Mouse (Mus musculus) spleen, adult 12 weeks (tissue): ENCODE results near the gene Inpp5e.

Experiments
- DNase-seq: peaks from one replicate; pipeline ENCODE4 v3.0.0; 2022; ENCODE audit warnings: low spot score

Inpp5e gene

DNA sequence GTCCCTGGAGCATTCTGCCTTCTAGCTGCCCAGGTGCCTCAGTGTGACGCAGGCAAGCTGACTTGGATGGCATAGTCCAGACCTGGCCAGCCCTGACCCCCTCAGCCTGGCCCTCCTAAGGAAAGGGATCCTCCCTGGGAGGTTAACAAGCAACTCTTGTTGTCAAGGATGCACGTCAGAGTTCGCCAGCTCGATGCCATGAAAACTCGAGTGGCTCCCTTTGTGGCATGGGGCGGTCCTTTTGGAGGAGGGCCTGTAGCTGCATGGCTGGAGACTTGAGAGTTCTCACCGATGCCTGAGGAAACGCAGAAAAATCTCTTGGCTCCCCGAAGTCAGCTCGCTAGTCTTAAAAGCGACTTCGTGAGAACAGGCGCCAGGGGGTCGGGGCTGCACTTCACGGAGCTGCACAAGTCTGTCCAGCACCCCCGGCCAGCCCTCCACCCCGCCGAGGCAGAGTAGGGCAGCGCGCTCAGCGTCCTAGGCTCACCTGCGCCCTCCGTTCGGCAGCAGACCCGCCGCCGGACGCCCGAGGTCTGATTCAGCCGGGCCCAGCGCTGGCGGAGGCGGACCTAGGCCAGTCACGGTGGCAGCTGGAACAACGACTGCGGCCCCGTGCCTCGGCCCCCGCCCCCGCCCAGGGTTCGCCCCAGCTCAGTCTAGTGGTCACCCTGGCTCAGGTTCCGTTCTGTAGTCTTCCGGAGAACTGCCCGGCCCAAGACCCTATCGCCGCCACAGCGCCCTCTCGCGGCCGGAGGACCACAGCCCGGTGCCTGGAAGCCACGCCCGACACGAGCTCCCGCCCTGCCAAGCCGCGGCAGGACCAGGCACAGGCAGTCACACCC is at the start of gene Inpp5e:
TSS of gene Inpp5e (minus strand) at position 689 of the 842 bp plus-strand sequence.
- DNase-seq, result peak; percentile 98

DNA sequence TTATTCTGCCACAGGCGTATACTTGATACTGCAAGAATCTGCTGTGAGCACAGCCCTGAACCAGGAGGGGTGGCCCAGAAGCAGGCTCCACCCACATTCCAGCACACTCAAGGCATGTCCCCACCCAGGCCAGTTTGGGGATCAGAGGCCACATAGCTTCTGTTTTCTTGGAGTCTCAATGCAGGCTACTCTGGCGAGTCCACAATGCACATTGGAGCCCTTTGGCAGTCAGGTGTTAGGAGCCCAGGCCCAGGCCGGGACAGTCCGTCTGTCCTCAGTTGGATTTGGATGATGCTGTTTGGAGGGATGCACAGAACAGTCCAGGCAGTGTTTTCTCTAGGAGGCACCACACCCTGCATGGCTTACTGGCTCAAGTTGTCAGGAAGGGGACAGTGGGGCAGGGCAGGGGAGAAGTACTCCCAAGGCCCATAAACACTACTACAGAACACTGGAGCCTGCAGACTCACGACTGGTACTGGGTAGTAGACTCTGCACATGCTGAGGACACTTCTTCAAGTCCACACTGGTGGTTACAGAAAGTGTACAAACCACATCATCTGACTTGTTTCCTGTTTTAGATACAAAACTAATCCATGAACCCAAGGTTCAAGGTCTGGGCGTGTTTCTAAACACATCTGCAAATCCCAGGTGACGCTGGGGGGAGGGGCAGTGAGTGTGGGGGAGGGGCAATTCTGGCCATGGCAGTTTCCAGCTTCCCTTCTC is 49.6 kb upstream of the Inpp5e start:
- DNase-seq, result no peak

DNA sequence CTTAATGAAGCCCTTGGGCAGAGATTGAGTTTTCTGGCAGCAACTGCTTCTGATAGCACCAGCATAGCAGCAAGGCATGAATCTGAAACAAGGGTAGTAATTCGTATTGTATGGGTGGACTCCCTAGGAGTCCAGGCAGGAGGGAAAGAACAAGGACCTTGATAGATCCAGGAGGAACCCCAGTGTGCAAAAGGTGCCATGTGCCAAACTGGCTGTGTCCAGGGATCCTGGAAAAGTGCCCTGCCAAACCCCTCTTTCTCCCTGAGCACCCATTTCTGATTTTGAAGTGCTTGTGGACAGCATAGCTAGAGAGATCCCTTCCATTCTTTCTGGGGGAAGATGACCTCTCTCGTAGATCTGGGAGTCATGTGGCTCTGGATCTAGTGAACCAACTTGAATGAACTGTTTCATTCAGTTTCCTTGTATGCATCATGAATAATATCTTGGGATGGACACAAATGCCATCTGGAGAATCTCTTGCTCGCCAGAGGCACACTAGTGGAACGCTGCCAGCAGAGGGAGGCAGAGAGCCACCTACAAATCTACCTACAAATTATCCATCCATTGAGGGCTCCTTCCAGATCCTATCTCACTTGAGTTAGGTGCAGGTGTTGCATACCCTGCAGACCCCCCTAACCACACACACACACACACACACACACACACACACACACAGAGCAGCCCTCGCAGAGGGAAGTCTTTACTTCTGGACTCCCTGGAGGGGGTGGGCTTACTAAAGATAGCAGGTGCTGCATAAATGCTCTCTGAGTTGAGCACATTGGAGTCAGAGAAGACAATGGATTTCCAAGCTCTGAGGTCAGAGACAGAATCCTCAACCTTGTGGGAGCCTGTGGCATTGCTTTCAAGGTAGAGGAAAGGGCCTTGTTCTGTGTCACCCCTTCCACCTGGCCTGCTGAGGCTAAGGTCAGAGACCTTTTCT is 40.4 kb upstream of the Inpp5e start:
- DNase-seq, result peak; percentile 44

DNA sequence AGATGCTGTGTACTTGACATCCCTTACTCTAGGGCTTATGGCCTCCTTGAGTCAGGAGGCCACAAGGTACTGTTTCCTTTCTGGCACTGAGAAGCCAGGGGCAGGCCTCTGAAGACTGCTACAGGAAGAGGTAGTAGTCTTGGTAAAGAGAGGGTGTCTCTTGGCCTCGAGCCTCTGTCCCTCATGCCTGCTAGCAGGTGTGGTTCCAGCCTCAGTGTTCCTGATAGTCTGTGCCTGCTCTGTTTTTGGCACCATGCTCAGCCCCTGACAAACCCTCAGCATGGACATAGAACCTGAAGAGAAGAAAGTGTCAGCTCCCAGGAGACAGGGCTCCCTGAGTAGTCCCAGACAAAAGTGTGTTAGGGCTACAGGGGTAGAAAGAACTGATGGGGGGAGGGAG is 38.4 kb upstream of the Inpp5e start:
- no peak for DNase-seq

DNA sequence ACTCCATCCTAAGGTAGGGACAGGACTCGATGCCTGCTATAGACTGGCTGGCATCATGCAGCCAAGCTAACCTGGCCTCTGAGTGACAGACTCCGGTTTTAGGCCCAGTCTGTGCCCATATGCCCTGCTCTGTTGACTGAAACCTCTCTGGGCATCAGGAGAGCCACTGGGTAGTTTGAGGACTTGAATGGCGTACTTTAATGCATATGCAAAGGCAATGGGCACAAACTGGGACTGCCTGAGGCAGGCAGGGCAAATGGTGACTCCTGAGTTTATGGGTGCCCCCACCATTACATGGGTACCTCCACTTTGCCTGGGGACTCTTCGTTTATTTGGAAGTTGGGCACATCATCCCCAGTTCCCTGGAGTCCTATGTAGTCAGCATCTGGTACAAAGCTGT is 37.7 kb upstream of the Inpp5e start:
- no peak for DNase-seq

DNA sequence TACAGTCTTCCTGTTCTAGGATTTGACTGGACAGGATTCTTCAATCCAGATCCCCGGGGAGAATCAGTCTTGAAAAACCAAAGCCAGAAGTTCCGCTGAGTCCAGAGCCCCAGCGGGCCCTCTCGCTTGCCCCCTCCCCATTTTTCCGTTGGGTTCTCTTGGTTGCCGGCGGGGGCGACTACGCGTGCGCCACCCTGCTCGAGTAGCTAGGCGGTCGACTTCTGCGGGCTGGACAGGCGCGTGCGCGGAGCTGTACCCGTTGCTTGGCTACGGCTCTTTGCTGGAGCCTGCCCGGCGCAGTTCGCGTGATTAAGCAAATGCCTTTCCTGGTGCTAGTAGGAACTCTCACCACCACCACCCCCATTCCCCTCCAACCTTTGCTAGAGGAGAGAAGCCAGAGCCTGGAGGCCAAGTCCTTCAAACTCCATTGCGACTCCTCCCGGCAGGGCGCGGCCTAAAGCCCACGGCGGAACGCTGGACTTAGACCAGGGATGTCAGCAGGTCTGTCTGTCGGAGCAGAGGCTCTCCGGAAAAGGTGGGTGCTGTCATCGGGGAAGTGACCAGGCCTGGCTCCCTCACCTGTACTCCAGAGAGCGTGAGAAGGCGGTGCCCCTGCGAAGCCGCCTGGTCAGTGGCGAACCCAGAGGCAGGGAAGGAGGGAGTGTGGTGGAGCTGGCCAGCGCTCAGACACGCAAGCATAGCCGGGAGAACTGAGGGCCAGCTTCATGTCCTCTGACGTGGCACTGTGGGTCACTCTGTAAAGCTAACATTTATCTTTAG is 36.9 kb upstream of the Inpp5e start:
- no peak for DNase-seq

DNA sequence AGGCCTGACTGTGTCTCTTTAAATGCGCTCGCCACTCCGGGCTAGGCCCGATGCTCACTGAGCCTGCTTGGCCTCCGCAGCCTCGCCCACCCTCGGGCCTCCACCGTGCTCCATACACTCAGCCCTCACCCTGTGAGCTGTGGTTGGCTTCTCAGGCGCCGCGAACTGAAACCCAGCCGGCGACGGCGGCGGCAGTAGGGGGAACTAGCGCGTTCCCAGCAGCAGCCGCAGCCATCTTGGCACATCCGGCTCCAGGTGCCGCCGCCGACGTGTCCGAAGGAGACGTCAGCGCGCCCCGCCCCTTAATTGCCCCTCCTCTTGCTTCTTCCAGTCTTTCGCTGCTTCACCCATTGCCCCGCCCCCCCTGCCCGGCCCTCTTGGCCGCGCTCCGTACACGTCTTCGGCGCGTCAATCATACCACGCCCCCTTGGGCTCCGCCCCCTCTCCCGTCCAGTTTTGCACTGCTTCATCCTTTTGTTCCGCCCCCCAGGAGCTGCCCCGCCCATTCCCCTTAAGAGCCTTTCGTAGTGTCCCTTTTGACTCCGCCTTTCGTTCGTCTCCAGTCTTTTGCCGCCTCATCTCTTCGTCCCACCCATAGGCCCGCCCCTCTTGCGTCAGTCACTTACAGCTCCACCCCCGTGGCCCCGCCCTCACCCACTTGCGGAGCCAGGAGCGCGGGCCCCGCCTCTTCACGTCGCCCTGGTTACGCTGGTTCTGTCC is 36.1 kb upstream of the Inpp5e start, which contains the start of gene Sec16a:
TSS of gene Sec16a (minus strand) at position 271 of the 720 bp plus-strand sequence.
- DNase-seq, result peak; percentile 99

DNA sequence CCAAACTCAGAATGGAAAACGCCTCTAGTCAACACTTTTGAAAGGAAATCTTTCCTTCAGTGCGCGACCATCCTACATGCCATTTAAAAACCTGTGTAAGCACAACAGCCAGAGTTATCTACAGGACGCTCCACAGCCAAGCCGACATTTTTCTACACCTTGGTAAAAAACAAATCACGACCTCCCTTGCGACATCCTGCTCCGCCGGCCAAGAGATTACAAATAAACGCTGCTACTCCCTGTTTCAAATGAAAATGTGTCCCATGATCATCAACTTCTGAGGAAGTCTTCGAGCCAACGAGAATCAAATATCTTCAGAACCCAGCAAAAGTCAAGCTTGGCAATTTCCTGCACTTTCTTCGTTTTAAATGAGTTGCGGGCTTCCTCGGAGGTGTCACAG is 35.4 kb upstream of the Inpp5e start:
- DNase-seq, result peak; percentile 7

DNA sequence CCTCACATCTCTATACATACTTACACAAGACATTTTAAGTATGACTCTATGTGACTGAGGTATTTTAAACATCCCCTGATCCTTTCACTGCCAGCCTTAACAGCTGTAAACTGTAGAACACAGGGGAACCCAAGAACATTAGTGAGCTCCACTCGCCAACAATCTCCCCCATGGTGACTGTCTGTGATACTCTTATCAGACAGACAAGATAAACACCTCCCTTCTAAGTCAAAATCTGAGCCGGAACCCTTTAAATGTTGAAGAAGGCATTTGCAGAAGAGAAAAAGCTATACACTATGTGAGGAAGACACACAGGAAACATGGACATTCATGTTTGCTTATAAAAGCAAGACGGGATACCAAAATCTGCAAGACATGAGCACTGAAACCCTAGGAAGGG is 34.9 kb upstream of the Inpp5e start:
- no peak for DNase-seq

DNA sequence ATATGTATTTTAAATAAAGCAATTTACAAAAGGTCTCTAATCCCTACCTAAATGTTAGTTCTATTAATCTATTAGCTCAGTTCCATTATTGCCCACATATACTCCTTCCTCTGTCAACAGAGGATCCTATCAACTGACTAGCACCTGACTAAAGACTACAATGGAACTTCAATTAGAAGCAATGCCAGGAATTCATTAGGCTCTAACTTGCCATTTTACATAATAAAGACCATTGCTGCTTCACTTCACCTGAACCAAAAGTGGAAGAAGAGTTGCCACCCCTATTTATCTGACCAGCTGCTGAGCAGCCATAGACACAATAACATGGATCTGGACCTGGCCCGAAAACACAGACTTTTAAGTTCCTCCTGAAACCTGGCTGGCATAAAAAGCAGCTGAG is 33.8 kb upstream of the Inpp5e start:
- no peak for DNase-seq

DNA sequence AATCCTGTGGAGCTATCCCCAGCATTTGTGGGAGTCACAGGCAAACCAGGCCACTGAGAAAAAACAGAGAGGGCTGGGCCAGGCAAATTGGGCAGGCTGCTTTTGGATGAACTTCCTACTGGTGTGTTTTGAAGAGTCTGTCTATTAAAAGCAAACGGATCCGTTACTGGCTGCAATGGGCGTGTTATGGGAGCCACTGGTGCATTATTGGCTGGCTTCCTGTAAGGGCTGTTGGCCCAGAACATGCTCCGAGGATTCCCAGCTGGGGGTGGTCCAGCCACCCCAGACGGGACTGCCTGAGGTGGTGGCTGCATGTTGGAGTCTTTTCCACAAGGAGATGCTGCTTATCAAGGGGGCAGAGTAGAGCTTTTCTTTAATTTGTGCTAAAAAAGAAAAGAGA is 32.7 kb upstream of the Inpp5e start:
- no peak for DNase-seq

DNA sequence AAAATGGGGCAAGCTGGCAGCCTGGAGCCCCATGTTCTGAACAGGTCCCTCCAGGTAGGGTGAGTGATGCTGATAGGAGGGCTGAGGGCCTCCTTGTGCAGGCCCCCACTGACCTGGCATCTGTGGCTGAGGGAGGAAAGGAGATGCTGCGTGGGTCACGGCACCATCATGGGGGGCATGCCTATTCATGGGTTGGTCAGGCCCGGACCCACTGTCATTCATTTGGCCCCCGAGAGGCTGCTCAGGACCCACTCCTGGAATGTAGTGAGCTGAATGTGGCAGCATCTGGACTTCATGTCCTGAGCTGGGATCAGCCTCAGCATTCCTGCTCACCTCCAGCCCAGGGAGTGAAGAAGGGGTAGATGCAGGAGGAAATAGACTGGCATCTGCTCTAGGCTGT is 32.3 kb upstream of the Inpp5e start:
- no peak for DNase-seq

DNA sequence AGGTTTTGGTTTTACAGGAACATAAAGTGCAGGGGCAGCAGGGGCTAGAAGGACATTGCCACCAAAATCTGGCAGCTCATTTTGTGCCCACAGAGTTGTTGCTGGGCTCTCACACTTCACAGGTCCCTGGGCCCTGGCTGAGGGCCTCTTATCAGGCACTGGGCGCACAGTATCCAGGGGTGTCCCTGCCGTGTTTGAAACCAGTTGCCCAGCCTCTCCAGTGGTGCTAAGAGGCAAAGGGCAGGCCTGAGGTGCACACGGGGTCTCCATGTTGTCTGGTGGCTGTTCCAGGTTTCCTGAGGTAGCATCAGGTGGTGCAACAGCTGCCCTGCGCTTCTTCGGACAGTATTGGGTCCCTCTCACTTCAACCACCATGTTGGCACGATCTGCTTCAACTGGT is 30.7 kb upstream of the Inpp5e start:
- no peak for DNase-seq

DNA sequence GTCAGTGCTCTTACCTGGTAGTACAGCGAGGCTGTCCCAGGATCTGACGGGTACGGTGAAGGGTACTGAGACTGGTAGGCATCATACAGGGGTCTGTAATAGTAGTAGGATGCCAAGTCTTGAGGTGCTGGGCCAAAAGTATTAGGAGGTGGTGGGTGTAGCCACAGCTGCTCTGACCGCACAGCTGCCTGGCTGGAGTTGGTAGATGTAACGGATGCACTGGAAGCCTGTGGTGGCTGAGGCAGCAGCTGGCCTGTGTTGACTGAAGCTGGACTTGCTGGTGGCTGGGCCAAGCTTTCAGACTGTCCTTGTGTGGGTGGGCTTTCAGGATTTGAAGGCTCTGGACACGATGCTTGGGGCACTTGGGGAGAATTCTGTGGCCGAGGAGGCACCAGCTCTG is 29.4 kb upstream of the Inpp5e start:
- DNase-seq, result no peak

DNA sequence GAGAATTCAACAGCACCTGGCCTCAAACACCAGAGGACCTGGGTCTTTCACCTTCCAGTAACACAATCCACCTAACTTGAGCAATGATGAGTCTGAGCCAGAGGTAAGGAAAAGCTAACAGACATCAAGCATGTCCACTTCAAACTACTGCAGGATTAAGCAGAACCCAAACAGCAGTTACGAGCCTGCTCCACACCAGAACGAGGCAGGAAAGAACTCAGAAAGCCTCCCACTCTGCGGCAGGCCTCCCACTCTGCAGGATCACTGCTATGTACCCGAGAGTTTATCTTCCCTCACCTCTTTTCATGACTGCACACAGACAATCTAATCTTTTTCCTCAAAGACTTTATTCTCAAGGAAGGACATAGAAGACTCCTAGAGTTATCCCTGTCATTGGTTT is 28.2 kb upstream of the Inpp5e start:
- DNase-seq, result no peak

DNA sequence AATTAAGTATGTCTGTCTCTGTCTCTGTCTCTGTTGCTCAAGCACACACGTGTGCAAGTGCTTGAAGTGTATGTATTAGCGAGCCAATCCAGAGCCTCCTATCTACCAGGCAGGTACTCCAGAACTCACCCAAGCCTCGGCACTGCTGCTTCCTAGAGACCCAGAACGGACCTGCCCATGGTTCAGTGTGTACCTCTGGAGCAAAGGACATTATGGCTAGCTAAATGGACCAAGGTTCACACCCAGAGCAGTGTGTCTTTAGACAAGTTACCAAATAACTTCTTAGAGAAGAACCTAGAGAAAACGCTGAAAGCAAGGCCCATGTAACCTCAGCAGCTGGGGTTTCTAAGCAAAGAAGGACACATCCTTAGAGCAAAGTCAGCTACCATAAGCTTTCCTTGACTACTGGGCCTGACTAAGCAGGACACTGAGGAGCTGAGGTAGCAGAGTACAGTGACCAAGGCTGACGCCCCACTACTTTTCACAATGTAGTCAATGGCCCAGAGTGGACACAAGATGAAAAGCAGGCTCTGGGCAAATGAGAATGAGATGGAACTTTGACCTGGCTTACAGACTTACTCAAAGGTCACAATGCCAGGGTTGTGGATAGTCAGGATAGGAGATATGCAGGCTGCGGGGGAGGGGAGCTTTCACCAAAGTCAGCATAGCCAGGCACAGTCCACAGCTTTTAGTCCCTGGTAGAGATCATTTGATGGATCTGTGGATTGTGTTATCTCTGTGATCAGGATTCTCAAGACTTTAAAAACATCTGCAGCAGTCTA is 26.0 kb upstream of the Inpp5e start:
- DNase-seq, result no peak

DNA sequence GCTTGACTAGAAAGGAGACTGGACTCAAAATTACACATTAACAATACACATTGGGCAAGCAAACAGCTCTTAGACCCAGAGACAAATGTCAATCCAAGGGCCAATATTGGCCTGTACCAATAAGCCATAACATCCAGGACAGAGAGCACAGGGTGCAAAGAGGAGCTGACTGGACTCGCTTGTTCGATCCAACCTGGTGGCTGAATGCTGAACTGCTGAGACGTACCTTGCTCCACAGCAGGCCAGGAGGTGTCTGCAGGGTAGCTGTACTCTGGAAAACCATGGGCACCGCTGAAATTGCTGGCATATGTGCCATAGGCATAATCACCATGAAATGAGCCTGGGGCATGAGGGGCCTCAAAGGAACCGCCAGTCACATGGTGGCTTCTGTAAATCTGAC is 20.8 kb upstream of the Inpp5e start:
- DNase-seq, result no peak

DNA sequence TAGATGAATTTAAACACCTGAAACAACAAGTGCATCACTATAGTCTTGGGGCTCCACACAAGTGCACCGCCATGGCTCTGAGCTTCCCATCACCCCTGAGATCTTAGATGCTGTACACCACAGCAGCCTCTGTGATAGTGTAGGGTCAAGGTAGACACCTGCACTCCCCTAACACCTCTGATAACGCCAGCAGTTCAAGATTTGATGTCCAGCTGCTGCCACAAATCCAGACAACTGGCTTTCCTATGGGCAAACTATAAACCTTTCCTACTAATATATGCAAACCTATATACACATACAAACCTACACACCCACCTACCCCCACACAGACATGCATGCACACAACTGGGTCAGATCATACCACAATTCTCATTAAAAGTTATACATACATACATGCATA is 15.5 kb upstream of the Inpp5e start:
- no peak for DNase-seq

DNA sequence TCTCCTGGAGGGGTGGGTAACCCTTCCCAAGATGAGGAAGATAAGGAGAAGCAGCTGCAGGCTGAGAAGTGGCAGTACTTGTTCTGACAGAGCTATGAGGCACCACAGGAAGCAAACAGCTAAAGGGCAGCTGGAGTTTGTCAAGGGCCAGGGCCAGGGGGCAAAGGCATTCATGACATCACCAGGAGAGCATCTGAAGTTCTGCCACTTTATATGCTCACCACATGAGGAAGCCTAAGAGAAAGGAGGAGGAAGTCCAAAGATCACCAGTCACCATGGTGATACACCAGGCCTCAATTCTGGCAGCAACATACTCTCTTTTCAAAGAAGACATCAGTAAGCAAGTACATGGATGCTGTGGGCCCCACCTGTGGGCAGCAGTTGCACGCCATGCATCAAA is 14.1 kb upstream of the Inpp5e start:
- DNase-seq, result no peak

DNA sequence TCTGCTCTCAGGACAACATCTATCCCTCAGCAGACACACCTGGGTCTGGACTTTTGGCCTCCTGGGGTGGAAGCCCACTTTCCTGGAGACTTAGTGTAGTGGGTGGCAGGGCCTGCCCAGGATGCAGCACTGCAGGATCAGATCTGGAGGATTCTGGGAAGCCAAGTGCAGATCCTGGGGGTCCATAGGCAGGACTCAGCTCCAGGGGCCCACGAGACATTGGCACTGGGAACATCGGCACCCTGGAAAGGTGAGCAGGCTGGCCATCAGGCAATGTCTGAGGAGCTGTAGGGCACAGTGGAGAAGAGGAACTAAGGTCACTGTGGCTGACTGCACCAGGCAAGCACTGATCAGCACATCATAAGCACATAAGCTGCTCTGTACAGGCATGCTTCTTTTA is 13.0 kb upstream of the Inpp5e start:
- no peak for DNase-seq
